In genomic region chrX:70476792-70477776, GRCm38 (mm10) we compare ENCODE assay signal across 8 mouse cellular contexts. TPM values are rescaled to one million over a fixed set of nuclear protein-coding genes. Genes with fewer than 3 reads are reported as not detected.
DNase-seq lines count a peak whose midpoint lies in the region; ATAC-seq and TF ChIP-seq lines count a peak whose summit lies in the region.

TSS of gene Tmem185a (minus strand) at chrX:70477180.

- no peaks in the 10 kb centered on the region for H3K9me3 ChIP-seq in MEL (replicated peaks; ENCODE audit: insufficient read depth, low read length)
- no peaks in the 10 kb centered on the region for H3K9me3 ChIP-seq in hindbrain, embryonic 10.5 days
- no peaks in the 10 kb centered on the region for H3K9me3 ChIP-seq in lung, postnatal 0 days (ENCODE audit: low read length)

- 0 out of 4 replicates have a peak, but pooled peaks cover 0 to 2% of the 10 kb centered on the region in 2 experiments for H3K4me1 ChIP-seq in MEL (ENCODE audit: control insufficient read depth in 1 of 2, insufficient read depth in 2 of 2, low read length in 2 of 2)
- no peaks in the 10 kb centered on the region for H3K4me1 ChIP-seq in cerebellum, adult 2 months (ENCODE audit: control insufficient read depth, insufficient read depth, low read length)
- H3K4me1 ChIP-seq in hindbrain, embryonic 10.5 days (replicated peaks), result peaks cover 8% of the 10 kb centered on the region
- no peaks in the 10 kb centered on the region for H3K4me1 ChIP-seq in lung, postnatal 0 days (ENCODE audit: insufficient read depth, low read depth, low read length)

- H3K9ac ChIP-seq in MEL (ENCODE audit: control insufficient read depth, low read depth, low read length, poor library complexity, severe bottlenecking), result peak within 1 kb of the TSS; percentile 88
- peak within 1 kb of the TSS; percentile 43; the same call in 1 of the 2 replicates for H3K9ac ChIP-seq in lung, postnatal 0 days (replicated peaks; ENCODE audit: low read depth)

- peak in 1 of 2 experiments; percentile 43; a peak in 1 of 4 replicates for TF ChIP-seq POLR2A in MEL (IDR thresholded peaks at IDR 0.05; ENCODE audit: control insufficient read depth in 1 of 2, insufficient read depth in 1 of 2, low read depth in 1 of 2, low read length in 2 of 2, poor library complexity in 1 of 2)
- TF ChIP-seq POLR2A in cerebellum, adult 2 months (IDR thresholded peaks at IDR 0.05; ENCODE audit: borderline replicate concordance, insufficient read depth, low read length), result peak; percentile 33; the same call in 1 of the 2 replicates

- 9% methylated on average over 41 of the region's 42 CpGs for WGBS in cerebellum, adult 2 months
- 20% methylated on average over 42 of the region's 42 CpGs for WGBS in hindbrain, embryonic 10.5 days
- 11% methylated on average over 32 of the region's 42 CpGs for WGBS in lung, postnatal 0 days

- peak; percentile 92 for ATAC-seq in frontal cortex, adult (ENCODE audit: low TSS enrichment)
- ATAC-seq in lung, postnatal 0 days, result peak; percentile 92

- H3K79me2 ChIP-seq in MEL (ENCODE audit: control insufficient read depth, insufficient read depth, low read length, poor library complexity), result peaks cover 3% of the 10 kb centered on the region

- peak; percentile 84 for DNase-seq in MEL (ENCODE audit: low read depth, low spot score)
- DNase-seq in cerebellum, adult 2 months, result peak; percentile 87
- peak; percentile 84 for DNase-seq in hindbrain, embryonic 10.5 days (ENCODE audit: low spot score)
- peak; percentile 82 for DNase-seq in layer of hippocampus, adult 9-11 months
- DNase-seq in lung, postnatal 0 days (ENCODE audit: low spot score), result peak; percentile 87
- peak; percentile 69 for DNase-seq in ovary, postnatal 14 days (ENCODE audit: low spot score)
- peak; percentile 87 for DNase-seq in thymus, postnatal 14 days

- no peak for TF ChIP-seq CTCF in MEL (IDR thresholded peaks at IDR 0.05 in 2 of 3, conservative IDR thresholded peaks at IDR 0.05 in 1 of 3; ENCODE audit: control insufficient read depth in 1 of 3, insufficient read depth in 1 of 3, low read depth in 2 of 3, low read length in 3 of 3, poor library complexity in 1 of 3, severe bottlenecking in 1 of 3)
- TF ChIP-seq CTCF in cerebellum, adult 2 months (IDR thresholded peaks at IDR 0.05; ENCODE audit: borderline replicate concordance, insufficient read depth, low read depth, low read length), result no peak
- TF ChIP-seq CTCF in lung, postnatal 0 days (IDR thresholded peaks at IDR 0.05), result 0 out of 2 replicates have a peak, but pooled peaks have one; percentile 14

- TF ChIP-seq RAD21 in MEL (IDR thresholded peaks at IDR 0.05; ENCODE audit: low read depth, low read length), result no peak

- no peaks in the 10 kb centered on the region for H3K27me3 ChIP-seq in MEL (ENCODE audit: control insufficient read depth in 1 of 2, insufficient read depth in 2 of 2, low read length in 2 of 2)
- no peaks in the 10 kb centered on the region for H3K27me3 ChIP-seq in cerebellum, adult 2 months (ENCODE audit: control insufficient read depth, insufficient read depth, low read length)
- H3K27me3 ChIP-seq in hindbrain, embryonic 10.5 days (ENCODE audit: insufficient read depth, poor library complexity, severe bottlenecking), result no peaks in the 10 kb centered on the region
- no peaks in the 10 kb centered on the region for H3K27me3 ChIP-seq in lung, postnatal 0 days (replicated peaks; ENCODE audit: insufficient read depth, low read length)

- TF ChIP-seq EP300 in MEL (IDR thresholded peaks at IDR 0.05; ENCODE audit: low read depth in 1 of 2, low read length in 2 of 2), result no peak
- TF ChIP-seq EP300 in lung, postnatal 0 days (IDR thresholded peaks at IDR 0.05), result no peak

- peaks cover 0 to 4% of the 10 kb centered on the region in 2 experiments; a peak in 1 of 4 replicates for H3K36me3 ChIP-seq in MEL (ENCODE audit: control insufficient read depth in 1 of 2, insufficient read depth in 2 of 2, low read length in 2 of 2)
- no peaks in the 10 kb centered on the region for H3K36me3 ChIP-seq in hindbrain, embryonic 10.5 days
- H3K36me3 ChIP-seq in lung, postnatal 0 days (ENCODE audit: insufficient read depth, low read length), result no peaks in the 10 kb centered on the region

- peak within 1 kb of the TSS; percentile 72 for H3K27ac ChIP-seq in MEL (ENCODE audit: control insufficient read depth, low read depth, low read length)
- H3K27ac ChIP-seq in cerebellum, adult 2 months (ENCODE audit: insufficient read depth, low read length), result peak within 1 kb of the TSS; percentile 95
- H3K27ac ChIP-seq in hindbrain, embryonic 10.5 days, result peak within 1 kb of the TSS; percentile 89
- peak within 1 kb of the TSS; percentile 71 for H3K27ac ChIP-seq in lung, postnatal 0 days (ENCODE audit: low read length)

- peak within 1 kb of the TSS; percentile 55 for H3K4me2 ChIP-seq in lung, postnatal 0 days (replicated peaks; ENCODE audit: low read depth, low read length)

- H3K4me3 ChIP-seq in MEL (ENCODE audit: control insufficient read depth in 1 of 2, insufficient read depth in 1 of 2, low read depth in 2 of 2, low read length in 2 of 2), result peak within 1 kb of the TSS; percentile 86 to 92
- peak within 1 kb of the TSS; percentile 96 for H3K4me3 ChIP-seq in cerebellum, adult 2 months (replicated peaks; ENCODE audit: insufficient read depth, low read depth, low read length)
- H3K4me3 ChIP-seq in hindbrain, embryonic 10.5 days, result peak within 1 kb of the TSS; percentile 62
- peak within 1 kb of the TSS; percentile 48 for H3K4me3 ChIP-seq in lung, postnatal 0 days (ENCODE audit: low read depth, low read length)

TF ChIP-seq in MEL, 35 proteins besides CTCF, POLR2A, EP300 and RAD21:
- TF ChIP-seq ETS1 (IDR thresholded peaks at IDR 0.05; ENCODE audit: low read depth, low read length) (no peak), E2F4 (IDR thresholded peaks at IDR 0.05; ENCODE audit: borderline replicate concordance, low read depth, low read length) (no peak), MAX (IDR thresholded peaks at IDR 0.05; ENCODE audit: low read length) (no peak; the same call in 1 of the 2 replicates), SMC3 (IDR thresholded peaks at IDR 0.05; ENCODE audit: low read depth, low read length) (no peak), GATA1 (IDR thresholded peaks at IDR 0.05; ENCODE audit: low read depth, low read length) (no peak), MYB (IDR thresholded peaks at IDR 0.05; ENCODE audit: low read depth, low read length) (0 out of 2 replicates have a peak, but pooled peaks have one; percentile 37), POLR2AphosphoS2 (IDR thresholded peaks at IDR 0.05; ENCODE audit: low read length) (no peak), RCOR1 (IDR thresholded peaks at IDR 0.05; ENCODE audit: low read depth, low read length) (no peak), NRF1 (IDR thresholded peaks at IDR 0.05; ENCODE audit: insufficient read depth, low read depth, low read length, poor library complexity, severe bottlenecking) (peak; percentile 77), HCFC1 (IDR thresholded peaks at IDR 0.05; ENCODE audit: low read depth, low read length) (peak; percentile 71), ZC3H11A (IDR thresholded peaks at IDR 0.05; ENCODE audit: low read depth, low read length) (no peak), GABPA (IDR thresholded peaks at IDR 0.05; ENCODE audit: low read depth, low read length) (no peak), CHD1 (IDR thresholded peaks at IDR 0.05; ENCODE audit: low read depth, low read length) (no peak), CHD2 (IDR thresholded peaks at IDR 0.05; ENCODE audit: low read length) (no peak), MXI1 (IDR thresholded peaks at IDR 0.05; ENCODE audit: low read depth, low read length) (peak; percentile 52; the same call in 1 of the 2 replicates), MEF2A (IDR thresholded peaks at IDR 0.05; ENCODE audit: extremely low read depth, insufficient replicate concordance, low read depth, low read length, poor library complexity, severe bottlenecking) (no peak), MAFK (IDR thresholded peaks at IDR 0.05; ENCODE audit: borderline replicate concordance, low read depth, low read length) (no peak), ZKSCAN1 (IDR thresholded peaks at IDR 0.05; ENCODE audit: low read depth, low read length) (no peak), JUND (IDR thresholded peaks at IDR 0.05; ENCODE audit: low read depth, low read length) (no peak), MYC (IDR thresholded peaks at IDR 0.05; ENCODE audit: low read depth, low read length) (no peak), ELF1 (IDR thresholded peaks at IDR 0.05; ENCODE audit: low read depth, low read length) (peak; percentile 62), USF1 (IDR thresholded peaks at IDR 0.05; ENCODE audit: low read depth, low read length) (no peak), TAL1 (IDR thresholded peaks at IDR 0.05; ENCODE audit: low read length) (no peak), TCF12 (IDR thresholded peaks at IDR 0.05; ENCODE audit: low read depth, low read length) (no peak), UBTF (IDR thresholded peaks at IDR 0.05; ENCODE audit: borderline replicate concordance, insufficient read depth, low read depth, low read length) (no peak), NELFE (IDR thresholded peaks at IDR 0.05; ENCODE audit: low read depth, low read length) (peak; percentile 62), TBP (IDR thresholded peaks at IDR 0.05; ENCODE audit: low read depth, low read length) (no peak), POLR2AphosphoS5 (IDR thresholded peaks at IDR 0.05; ENCODE audit: borderline replicate concordance, low read depth, low read length) (no peak), ZMIZ1 (IDR thresholded peaks at IDR 0.05; ENCODE audit: low read depth, low read length) (no peak), KAT2A (conservative IDR thresholded peaks at IDR 0.05; ENCODE audit: low read depth, low read length) (no peak; the same call in 1 of the 2 replicates), USF2 (IDR thresholded peaks at IDR 0.05; ENCODE audit: borderline replicate concordance in 1 of 2, insufficient read depth in 1 of 2, low read depth in 1 of 2, low read length in 2 of 2) (no peak), MAZ (IDR thresholded peaks at IDR 0.05; ENCODE audit: low read depth, low read length) (0 out of 2 replicates have a peak, but pooled peaks have one; percentile 24), ZNF384 (IDR thresholded peaks at IDR 0.05; ENCODE audit: low read depth, low read length) (no peak), SIN3A (IDR thresholded peaks at IDR 0.05; ENCODE audit: low read length) (peak; percentile 76), BHLHE40 (IDR thresholded peaks at IDR 0.05; ENCODE audit: borderline replicate concordance, low read depth, low read length) (no peak)

RNA-seq across cellular contexts. Expression of gene Tmem185a, which starts in this region (rescaled TPM):
- 17.5 and 17.6 TPM in 2 replicates for total RNA-seq in MEL (2012; rRNA removed)
- polyA plus RNA-seq in MEL (2012; ENCODE audit: insufficient read depth in 1 of 2, insufficient read length in 2 of 2, low read depth in 1 of 2, low replicate concordance in 2 of 2, missing spikeins in 1 of 2), result 10 to 100 TPM in 1 of 2 experiments, not detected in 1; 20.3 TPM
- polyA plus RNA-seq in cerebellum, adult 2 months (2012; rRNA removed), result 64.0 and 69.5 TPM in 2 replicates
- polyA plus RNA-seq in hindbrain, embryonic 10.5 days (2016; fragmentation: Nextera tagmentation; extraction: Ambion mirVana), result 46.3 and 49.2 TPM in 2 replicates
- 29.0 and 30.4 TPM in 2 replicates for polyA plus RNA-seq in lung, postnatal 0 days (2015; fragmentation: Nextera tagmentation; extraction: Ambion mirVana)

Comparison
In these comparisons a context has a peak if more than half of its experiments do, and no peak if none do; other contexts are left out.
1. Peak in every context shown above with its lines: DNase-seq, ATAC-seq, H3K4me3 ChIP-seq and H3K27ac ChIP-seq.